Mouse (Mus musculus): ENCODE measurements at regions not wholly inside any gene's neighbourhood (a gene's known extent, or its start where the extent isn't known, plus 50 kb on each side); places are given as distances from the start of the nearest gene placed in this dataset.

- DNase-seq (ENCODE audit: low read depth) = no peak
Measured at GRCm38 (mm10) chr9:85127107-85127506, 185.5 kb upstream of the Gm11114 start.

GRCm38 (mm10) chr9:85134900-85135299 lies 177.7 kb upstream of the Gm11114 start:
- no peak for DNase-seq (ENCODE audit: low read depth)

- no peak for DNase-seq (ENCODE audit: low read depth)
Measured at GRCm38 (mm10) chr9:85136715-85137582, 175.6 kb upstream of the Gm11114 start.

- DNase-seq (ENCODE audit: low read depth) = no peak
Measured at GRCm38 (mm10) chr9:85139891-85140290, 172.7 kb upstream of the Gm11114 start.

GRCm38 (mm10) chr9:85144363-85144762 lies 168.2 kb upstream of the Gm11114 start:
- no peak for DNase-seq (ENCODE audit: low read depth)

- DNase-seq (ENCODE audit: low read depth) = no peak
Measured at GRCm38 (mm10) chr9:85165632-85166031, 146.9 kb upstream of the Gm11114 start.

GRCm38 (mm10) chr9:85167243-85167642 lies 145.3 kb upstream of the Gm11114 start:
- no peak for DNase-seq (ENCODE audit: low read depth)

GRCm38 (mm10) chr9:85174431-85174830 lies 138.1 kb upstream of the Gm11114 start:
- no peak for DNase-seq (ENCODE audit: low read depth)

- peak; percentile 42 for DNase-seq (ENCODE audit: low read depth)
Measured at GRCm38 (mm10) chr9:85201202-85201601, 111.4 kb upstream of the Gm11114 start.

- no peak for DNase-seq (ENCODE audit: low read depth)
Measured at GRCm38 (mm10) chr9:85224870-85225269, 87.7 kb upstream of the Gm11114 start.
